Mouse (Mus musculus) heart, embryonic 11.5 days (tissue): ENCODE data around the gene Ankrd11. TPM values are rescaled to one million over a fixed set of nuclear protein-coding genes. Genes with fewer than 3 reads are reported as not detected.

ENCODE experiments used
- ATAC-seq: fragments of 200-750 bp; cut with Nextera tagmentation; replicated peaks from 2 replicates; pipeline ENCODE4 v1.8.0; 2017; ENCODE audit warnings: moderate library complexity; ENCODE audit not compliant: insufficient number of reproducible peaks, low FRiP score, low TSS enrichment
- H3K27ac ChIP-seq: fragments of 300-500 bp; sonication (generic); 2 replicates; pipeline ENCODE4 v1.5.1; 2014; ENCODE audit warnings: mild to moderate bottlenecking, low read depth, low read length
- H3K27me3 ChIP-seq: fragments of 300-500 bp; sonication (generic); 2 replicates; pipeline ENCODE4 v1.6.1; 2014; ENCODE audit warnings: mild to moderate bottlenecking, low read length, mixed read lengths; ENCODE audit not compliant: control insufficient read depth, insufficient read depth
- H3K36me3 ChIP-seq: fragments of 300-500 bp; sonication (generic); 2 replicates; pipeline ENCODE4 v1.6.1; 2014; ENCODE audit warnings: mild to moderate bottlenecking, low read length, moderate library complexity, mixed read lengths; ENCODE audit not compliant: control insufficient read depth, insufficient read depth
- H3K4me1 ChIP-seq: fragments of 300-500 bp; sonication (generic); 2 replicates; pipeline ENCODE4 v1.6.1; 2014; ENCODE audit warnings: low read length; ENCODE audit not compliant: control insufficient read depth, insufficient read depth
- H3K4me2 ChIP-seq: fragments of 300-500 bp; sonication (generic); 2 replicates; pipeline ENCODE4 v1.6.1; 2014; ENCODE audit warnings: mild to moderate bottlenecking, moderate library complexity
- H3K4me3 ChIP-seq: fragments of 300-500 bp; sonication (generic); 2 replicates; pipeline ENCODE4 v1.5.1; 2014; ENCODE audit warnings: low read depth, low read length
- H3K9ac ChIP-seq: fragments of 300-500 bp; sonication (generic); 2 replicates; pipeline ENCODE4 v1.6.1; 2014; ENCODE audit warnings: mild to moderate bottlenecking, low read depth, low read length, moderate library complexity
- H3K9me3 ChIP-seq: fragments of 300-500 bp; sonication (generic); replicated peaks from 2 replicates; pipeline ENCODE4 v1.6.1; 2016; ENCODE audit warnings: low read length; ENCODE audit not compliant: control insufficient read depth
- WGBS: fragments of 180-500 bp; shearing (Covaris S2); extraction: QIAGEN DNeasy Blood & Tissue Kit; methylation state at CpG from one replicate; pipeline ENCODE4 v1.1.7; 2014; ENCODE audit not compliant: insufficient replicate concordance; 5-methylcytosine and 5-hydroxymethylcytosine counted together
- polyA plus RNA-seq: library from polyadenylated mRNA; unstranded; fragments of >200 nt; fragmentation: Nextera tagmentation; extraction: Ambion mirVana; gene quantifications from 2 replicates; pipeline ENCODE4 v1.2.1, GENCODE M21; 2014

The Ankrd11 gene
- polyA plus RNA-seq = 49.5 and 51.3 TPM in 2 replicates

DNA sequence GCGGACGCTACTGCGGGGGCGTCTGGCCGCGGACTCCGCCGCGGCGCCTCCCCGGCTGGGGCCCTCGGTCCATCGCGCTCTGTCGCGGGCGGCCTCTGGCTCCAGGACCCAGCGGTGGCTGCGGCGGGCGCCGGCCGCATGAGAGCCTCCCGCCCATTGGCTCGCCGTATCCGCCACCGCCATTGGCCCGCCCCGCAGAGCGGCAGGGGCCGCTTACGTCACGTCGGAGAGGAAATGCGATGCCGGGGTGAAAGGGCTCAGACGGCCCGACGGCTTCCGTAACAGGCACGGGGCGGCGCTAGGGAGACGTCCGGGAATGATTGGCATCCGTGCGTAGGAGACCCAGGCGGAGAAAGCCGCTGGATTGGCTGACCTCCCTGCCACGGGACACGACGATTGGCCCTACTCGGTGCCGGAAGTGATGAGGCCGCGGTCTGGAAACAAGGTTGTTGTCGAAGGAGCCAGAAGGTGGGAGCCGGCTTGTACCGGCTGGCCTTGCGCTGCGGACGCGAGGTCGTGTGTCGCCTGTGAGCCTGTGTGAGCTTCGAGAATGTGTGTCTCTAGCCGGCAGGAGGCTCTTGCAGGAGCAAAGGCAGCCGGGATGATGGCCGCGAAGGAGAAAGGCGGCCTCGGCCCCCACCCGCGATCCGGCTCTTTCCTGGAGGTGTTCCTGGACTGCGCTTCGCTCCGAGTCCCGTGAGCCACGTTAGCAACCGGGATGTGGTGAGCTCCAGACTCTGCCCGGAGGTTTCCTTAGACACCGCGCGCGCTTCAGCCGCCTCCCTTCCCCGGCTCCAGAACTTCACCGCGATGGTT lies at the start of gene Ankrd11:
Ankrd11 (minus strand) TSS at position 120 of the 816 bp plus-strand sequence.
- H3K4me1 ChIP-seq = peaks cover 26% of the 10 kb centered on the region
- H3K4me3 ChIP-seq = peak within 1 kb of the TSS; percentile 100
- peak; percentile 96 for ATAC-seq
- H3K27me3 ChIP-seq = no peaks in the 10 kb centered on the region
- under 1% methylated on average over 81 of the region's 91 CpGs for WGBS
- peak within 1 kb of the TSS; percentile 99 for H3K27ac ChIP-seq
- no peaks in the 10 kb centered on the region for H3K9me3 ChIP-seq
- no peaks in the 10 kb centered on the region for H3K36me3 ChIP-seq
- H3K4me2 ChIP-seq = peak within 1 kb of the TSS; percentile 90
- H3K9ac ChIP-seq = peak within 1 kb of the TSS; percentile 98

GRCm38 (mm10) chr8:123087289-123087688 lies 45.2 kb upstream of the Ankrd11 start:
- Histone ChIP-seq H3K36me3 (peaks cover 52% of the 10 kb centered on the region), H3K4me2 (no peak overlapping the region), H3K9me3 (no peaks in the 10 kb centered on the region), H3K9ac (no peak overlapping the region), H3K4me1 (no peaks in the 10 kb centered on the region), H3K27me3 (no peaks in the 10 kb centered on the region), H3K27ac (no peak overlapping the region), H3K4me3 (no peak overlapping the region)
- no peak for ATAC-seq
- WGBS = 86% methylated on average over 9 of the region's 9 CpGs

GRCm38 (mm10) chr8:123083610-123084009 lies 41.5 kb upstream of the Ankrd11 start:
- ATAC-seq = no peak
- 90% methylated on average over 12 of the region's 12 CpGs for WGBS
- Histone ChIP-seq H3K4me1 (no peaks in the 10 kb centered on the region), H3K27ac (no peak overlapping the region), H3K4me3 (no peak overlapping the region), H3K27me3 (no peaks in the 10 kb centered on the region), H3K36me3 (peaks cover 43% of the 10 kb centered on the region), H3K9ac (no peak overlapping the region), H3K9me3 (no peaks in the 10 kb centered on the region), H3K4me2 (no peak overlapping the region)

DNA sequence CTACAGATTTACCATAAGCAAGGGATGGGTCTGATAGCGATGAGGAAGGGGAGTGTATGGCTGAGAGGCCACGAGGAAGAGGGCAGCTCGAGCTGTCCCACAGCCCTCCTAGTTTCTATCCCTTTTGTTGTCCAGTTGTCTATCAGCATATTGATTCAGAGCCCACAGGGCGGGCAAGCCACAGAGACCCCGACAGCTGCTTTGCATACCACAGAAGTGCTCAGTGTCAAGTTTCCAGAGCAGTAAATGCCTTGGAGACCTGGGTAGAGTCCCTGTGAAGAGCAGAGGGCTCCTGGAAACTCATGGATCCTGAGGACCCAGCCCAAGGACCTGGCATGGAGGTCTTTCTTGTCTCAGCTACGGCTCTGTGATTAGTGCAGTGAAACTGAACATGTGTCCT lies 40.9 kb upstream of the Ankrd11 start:
- Histone ChIP-seq H3K27ac (no peak overlapping the region), H3K9me3 (no peaks in the 10 kb centered on the region), H3K4me1 (no peaks in the 10 kb centered on the region), H3K27me3 (no peaks in the 10 kb centered on the region), H3K4me2 (no peak overlapping the region), H3K36me3 (peaks cover 45% of the 10 kb centered on the region), H3K9ac (no peak overlapping the region), H3K4me3 (no peak overlapping the region)
- 85% methylated on average over 6 of the region's 6 CpGs for WGBS
- no peak for ATAC-seq

DNA sequence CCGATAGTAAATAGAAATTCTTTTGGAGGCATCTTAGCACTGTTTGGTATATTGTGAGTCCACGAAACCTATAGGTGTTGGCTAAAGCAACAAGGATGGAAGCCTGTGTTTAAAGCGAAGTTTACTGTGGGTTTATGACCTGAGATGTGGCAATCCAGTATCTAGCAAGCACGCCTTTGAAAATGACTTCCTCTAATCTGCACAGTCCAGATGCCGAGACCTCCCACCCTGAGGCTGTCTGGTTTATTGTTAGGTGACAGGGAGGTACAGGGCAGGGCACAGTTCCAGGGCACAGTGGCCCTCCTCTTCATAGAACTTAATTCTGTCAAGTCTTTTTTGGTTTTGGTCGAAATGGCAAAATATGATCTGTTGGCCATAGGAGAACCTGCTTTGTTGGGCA lies 35.1 kb upstream of the Ankrd11 start:
- Histone ChIP-seq H3K9ac (no peak overlapping the region), H3K4me2 (no peak overlapping the region), H3K36me3 (peaks cover 33% of the 10 kb centered on the region), H3K4me1 (no peaks in the 10 kb centered on the region), H3K9me3 (no peaks in the 10 kb centered on the region), H3K4me3 (no peak overlapping the region), H3K27ac (no peak overlapping the region), H3K27me3 (no peaks in the 10 kb centered on the region)
- 70% methylated on average over 6 of the region's 6 CpGs for WGBS
- ATAC-seq = no peak

DNA sequence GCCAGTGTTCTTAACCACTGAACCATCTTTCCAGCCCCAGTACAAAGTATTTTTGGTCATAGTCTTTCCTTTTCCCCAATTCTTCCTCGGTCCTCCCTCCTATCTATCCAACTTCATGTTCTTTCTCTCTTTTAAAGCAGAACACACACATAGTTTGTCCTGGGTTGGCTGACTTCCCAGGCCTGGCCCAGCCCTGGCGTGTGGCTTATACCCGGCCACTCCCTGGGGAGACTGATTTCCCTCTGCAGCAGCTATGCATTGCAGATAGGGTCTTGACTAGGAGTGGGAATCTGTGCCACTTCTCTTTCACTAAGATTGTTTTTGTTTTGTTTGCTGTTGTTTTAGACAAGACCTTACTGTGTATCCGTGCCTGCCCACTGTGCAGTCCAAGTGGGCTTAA lies 29.1 kb upstream of the Ankrd11 start:
- no peak for ATAC-seq
- 69% methylated on average over 4 of the region's 4 CpGs for WGBS
- Histone ChIP-seq H3K4me1 (peaks cover 8% of the 10 kb centered on the region), H3K27me3 (no peaks in the 10 kb centered on the region), H3K4me3 (no peak overlapping the region), H3K27ac (no peak overlapping the region), H3K36me3 (peaks cover 12% of the 10 kb centered on the region), H3K9me3 (no peaks in the 10 kb centered on the region), H3K9ac (no peak overlapping the region), H3K4me2 (no peak overlapping the region)

DNA sequence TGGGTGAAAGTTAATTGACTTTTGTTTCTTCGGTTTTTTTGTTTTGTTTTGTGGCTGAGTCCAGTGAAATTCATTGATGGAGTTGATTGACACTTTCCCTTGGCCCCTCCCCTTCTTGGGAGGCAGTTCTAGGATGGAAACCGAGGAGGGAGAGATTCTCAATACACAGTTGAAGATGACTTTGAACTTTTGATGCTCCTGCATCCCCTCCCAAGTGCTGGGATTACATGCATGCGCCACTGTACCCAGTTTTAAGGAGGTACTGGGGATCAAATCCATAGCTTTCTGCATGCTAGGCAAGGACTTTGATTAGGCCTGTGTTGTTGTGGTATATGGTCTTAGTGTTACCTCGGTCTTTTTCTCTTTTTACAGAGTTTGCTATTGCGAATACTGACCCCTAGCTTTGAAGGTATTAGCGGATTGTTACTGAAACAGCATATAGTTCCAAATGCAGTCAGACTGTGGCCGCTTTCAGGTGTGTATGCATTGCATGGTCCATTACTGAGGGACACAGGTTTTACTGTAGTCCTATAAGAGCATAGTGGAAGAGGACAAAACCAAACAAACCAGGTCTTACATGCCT lies 24.1 kb upstream of the Ankrd11 start:
- 38% methylated on average over 7 of the region's 7 CpGs for WGBS
- Histone ChIP-seq H3K4me1 (peaks cover 18% of the 10 kb centered on the region), H3K36me3 (peaks cover 3% of the 10 kb centered on the region; the same call in 1 of the 2 replicates), H3K9ac (peak overlapping the region; percentile 99), H3K27me3 (no peaks in the 10 kb centered on the region), H3K4me3 (peak overlapping the region; percentile 93), H3K4me2 (peak overlapping the region; percentile 78), H3K27ac (peak overlapping the region; percentile 94), H3K9me3 (no peaks in the 10 kb centered on the region)
- ATAC-seq = no peak

DNA sequence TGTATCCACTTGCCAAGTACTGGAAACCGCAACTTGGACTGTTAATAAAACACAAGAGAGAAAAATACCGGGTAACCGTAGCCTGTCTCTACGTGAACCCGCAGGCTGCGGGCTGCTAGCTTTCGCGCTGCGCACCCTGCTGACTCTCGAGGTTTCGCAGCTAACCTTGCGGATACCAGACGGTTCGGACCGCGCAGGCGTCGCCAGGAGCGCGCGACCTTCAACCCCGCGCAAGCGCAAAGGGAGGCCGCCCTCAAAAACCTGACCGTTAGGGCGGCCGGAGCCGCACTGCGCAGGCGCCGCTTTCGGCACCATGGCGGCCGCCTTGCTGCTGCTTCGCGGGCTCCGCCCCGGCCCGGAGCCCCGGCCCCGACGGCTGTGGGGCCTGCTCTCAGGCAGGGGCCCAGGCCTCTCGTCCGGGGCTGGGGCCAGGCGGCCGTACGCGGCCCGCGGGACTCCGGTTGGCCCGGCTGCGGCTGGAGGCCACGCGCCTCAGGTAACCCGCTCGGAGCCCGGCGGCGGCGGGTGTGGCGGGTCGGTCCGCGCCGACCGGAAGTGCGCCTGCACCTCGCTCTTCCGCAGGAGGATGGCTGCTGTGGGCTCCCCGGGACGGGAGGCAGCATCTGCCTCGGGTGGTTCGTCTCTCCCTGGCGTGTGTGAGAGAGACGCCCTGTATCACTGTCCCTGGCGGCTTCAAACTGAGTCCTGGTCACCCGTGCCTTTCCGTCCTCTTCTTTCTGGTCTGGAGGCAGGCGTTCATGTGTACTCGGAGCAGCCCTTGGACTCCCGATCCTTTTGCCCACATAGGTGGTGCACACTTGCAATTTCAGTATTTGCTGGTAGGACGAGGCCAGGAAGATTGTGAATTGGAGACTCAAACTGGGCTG lies 23.4 kb upstream of the Ankrd11 start:
- peaks cover 3% of the 10 kb centered on the region; the same call in 1 of the 2 replicates for H3K36me3 ChIP-seq
- no peaks in the 10 kb centered on the region for H3K27me3 ChIP-seq
- H3K27ac ChIP-seq = peak overlapping the region; percentile 94
- H3K4me3 ChIP-seq = peak overlapping the region; percentile 93
- H3K9me3 ChIP-seq = no peaks in the 10 kb centered on the region
- peak overlapping the region; percentile 99 for H3K9ac ChIP-seq
- H3K4me2 ChIP-seq = peak overlapping the region; percentile 78
- H3K4me1 ChIP-seq = peaks cover 18% of the 10 kb centered on the region
- WGBS = 1% methylated on average over 84 of the region's 84 CpGs
- peak; percentile 96 for ATAC-seq
